In the genomic region with DNA sequence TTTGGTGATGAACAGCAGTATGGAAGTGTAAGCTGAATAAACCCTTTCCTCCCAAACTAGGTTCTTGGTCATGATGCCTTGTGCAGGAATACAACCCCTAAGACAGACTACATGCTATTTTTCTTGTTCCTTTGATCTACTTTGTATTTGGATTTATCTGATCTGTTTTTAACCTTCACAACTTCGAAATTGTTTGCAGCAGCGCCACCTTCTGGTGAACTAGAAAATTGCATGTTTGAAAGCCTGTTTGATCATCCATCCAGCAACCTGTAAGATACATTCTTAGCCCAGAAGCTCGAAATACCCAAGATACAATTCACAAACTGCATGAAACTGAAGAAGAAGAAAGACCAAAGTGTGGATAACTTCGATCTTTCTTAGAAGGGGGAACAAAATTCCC, we compare ENCODE assay signal across 9 mouse cellular contexts. TPM values are rescaled to one million over a fixed set of nuclear protein-coding genes. Genes with fewer than 3 reads are reported as not detected.
DNase-seq lines count a peak whose midpoint lies in the region; ATAC-seq and TF ChIP-seq lines count a peak whose summit lies in the region.
"Had no signal": no experiment of that assay in that cellular context is flagged by ENCODE, and none has a peak within 500 bp of the region (broad histone marks: within the 10 kb centered on the region; RNA-seq: fewer than 3 reads in every experiment).

No protein-coding gene starts in this region.

- no peak overlapping the region for H3K4me3 ChIP-seq in forebrain, embryonic 14.5 days (ENCODE audit: low read depth, low read length)
- H3K4me3 ChIP-seq in forebrain, embryonic 16.5 days (replicated peaks; ENCODE audit: low read length): no peak overlapping the region
- H3K4me3 ChIP-seq in lung, adult 2 months (replicated peaks; ENCODE audit: extremely low read depth, low read depth, low read length): no peak overlapping the region
- H3K4me3 ChIP-seq: hindbrain, embryonic 15.5 days had no signal

- no peak overlapping the region for H3K27ac ChIP-seq in forebrain, embryonic 14.5 days (ENCODE audit: low read depth, low read length)
- H3K27ac ChIP-seq in forebrain, embryonic 16.5 days (ENCODE audit: low read length): no peak overlapping the region
- H3K27ac ChIP-seq: hindbrain, embryonic 15.5 days had no signal

- WGBS in forebrain, embryonic 14.5 days: 18% methylated on average over 4 of the region's 4 CpGs
- WGBS in forebrain, embryonic 16.5 days: 12% methylated on average over 4 of the region's 4 CpGs
- 9% methylated on average over 4 of the region's 4 CpGs for WGBS in lung, adult 2 months

- ATAC-seq in forebrain, embryonic 14.5 days: no peak
- no peak for ATAC-seq in forebrain, embryonic 16.5 days

- TF ChIP-seq CTCF in lung, adult 2 months (IDR thresholded peaks at IDR 0.05; ENCODE audit: insufficient read depth, low read length): peak; percentile 3; the same call in 1 of the 2 replicates

- no peaks in the 10 kb centered on the region for H3K4me1 ChIP-seq in forebrain, embryonic 14.5 days (ENCODE audit: control insufficient read depth, insufficient read depth, low read length)
- H3K4me1 ChIP-seq in forebrain, embryonic 16.5 days (replicated peaks; ENCODE audit: control insufficient read depth, insufficient read depth, low read length): no peaks in the 10 kb centered on the region
- H3K4me1 ChIP-seq in lung, adult 2 months (ENCODE audit: control insufficient read depth, insufficient read depth, low read length): no peaks in the 10 kb centered on the region
- H3K4me1 ChIP-seq: hindbrain, embryonic 15.5 days had no signal

- H3K9me3 ChIP-seq in forebrain, embryonic 14.5 days (replicated peaks; ENCODE audit: control insufficient read depth, low read length): no peaks in the 10 kb centered on the region
- H3K9me3 ChIP-seq in forebrain, embryonic 16.5 days (ENCODE audit: control insufficient read depth, low read length): no peaks in the 10 kb centered on the region
- H3K9me3 ChIP-seq: hindbrain, embryonic 15.5 days had no signal

- DNase-seq in forebrain, embryonic 14.5 days (ENCODE audit: low spot score): peak; percentile 59
- DNase-seq in ovary, postnatal 36 days (ENCODE audit: low spot score): peak; percentile 10
- DNase-seq in ovary, postnatal 10 days (ENCODE audit: low spot score): no peak
- peak; percentile 32 for DNase-seq in cerebellum, adult 8-10 months
- DNase-seq in kidney, postnatal 10 days: peak; percentile 51
- peak; percentile 16 for DNase-seq in lung, adult 2 months
- peak; percentile 61 for DNase-seq in testis, postnatal 10 days (ENCODE audit: low spot score)

- no peaks in the 10 kb centered on the region for H3K27me3 ChIP-seq in forebrain, embryonic 14.5 days (replicated peaks; ENCODE audit: control insufficient read depth, insufficient read depth, low read length)
- H3K27me3 ChIP-seq in forebrain, embryonic 16.5 days (replicated peaks; ENCODE audit: control insufficient read depth, insufficient read depth, low read length): no peaks in the 10 kb centered on the region
- H3K27me3 ChIP-seq: hindbrain, embryonic 15.5 days had no signal

- H3K36me3 ChIP-seq in forebrain, embryonic 14.5 days (ENCODE audit: control insufficient read depth, insufficient read depth, low read length): no peaks in the 10 kb centered on the region
- H3K36me3 ChIP-seq in forebrain, embryonic 16.5 days (ENCODE audit: control insufficient read depth, insufficient read depth): no peaks in the 10 kb centered on the region
- H3K36me3 ChIP-seq: hindbrain, embryonic 15.5 days had no signal

- H3K9ac ChIP-seq in forebrain, embryonic 14.5 days (ENCODE audit: low read length): no peak overlapping the region
- H3K9ac ChIP-seq in forebrain, embryonic 16.5 days (replicated peaks; ENCODE audit: low read depth, low read length): no peak overlapping the region
- H3K9ac ChIP-seq: hindbrain, embryonic 15.5 days had no signal

- no peak for TF ChIP-seq POLR2A in lung, adult 2 months (IDR thresholded peaks at IDR 0.05; ENCODE audit: borderline replicate concordance, extremely low read depth, low read depth, low read length)

- H3K4me2 ChIP-seq in forebrain, embryonic 14.5 days (ENCODE audit: low read length): no peak overlapping the region
- H3K4me2 ChIP-seq in forebrain, embryonic 16.5 days (ENCODE audit: low read length): no peak overlapping the region
- H3K4me2 ChIP-seq: hindbrain, embryonic 15.5 days had no signal

RNA-seq across cellular contexts. Expression of a gene that starts 35.2 kb away (rescaled TPM):
- polyA plus RNA-seq in forebrain, embryonic 14.5 days (2014; fragmentation: Nextera tagmentation; extraction: Ambion mirVana): 2.4 and 2.7 TPM in 2 replicates
- polyA plus RNA-seq in forebrain, embryonic 16.5 days (2015; fragmentation: Nextera tagmentation; extraction: Ambion mirVana): 0.63 and 4.1 TPM in 2 replicates
- 0.05 TPM in 1 of 2 replicates, not detected in the other for polyA plus RNA-seq in lung, adult 2 months (2012; rRNA removed)
